Mouse (Mus musculus): ENCODE data around the gene Smurf2. TPM values are rescaled to one million over a fixed set of nuclear protein-coding genes. Genes with fewer than 3 reads are reported as not detected.

Smurf2 gene
- total RNA-seq, 2 experiments from 2014 or later: 36.1 to 37.0 TPM

DNA sequence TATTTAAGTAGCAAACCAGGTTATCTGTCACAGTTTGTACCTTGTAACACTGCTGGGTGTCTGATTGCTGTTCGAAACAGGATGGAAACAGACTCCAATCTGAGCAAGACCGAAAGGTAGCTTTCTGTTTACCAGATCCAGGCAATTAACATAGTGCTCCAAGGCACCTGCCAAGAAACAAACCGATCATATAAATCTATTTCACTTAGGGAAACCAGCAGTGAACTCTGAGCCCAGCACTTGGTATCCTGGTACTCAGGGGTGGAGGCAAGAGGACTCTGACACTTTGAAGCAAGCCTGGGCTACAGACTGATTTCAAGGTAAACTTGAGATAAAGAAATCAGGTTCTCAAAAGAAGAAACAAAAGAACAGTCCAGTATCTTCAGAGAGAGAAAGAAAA is 143.1 kb downstream of the Smurf2 start:
- DNase-seq: no peak

GRCm38 (mm10) chr11:106776960-106777359 is 143.6 kb downstream of the Smurf2 start:
- no peak for DNase-seq

- no peak for DNase-seq
Measured at GRCm38 (mm10) chr11:106773061-106773460, 147.5 kb downstream of the Smurf2 start.

DNA sequence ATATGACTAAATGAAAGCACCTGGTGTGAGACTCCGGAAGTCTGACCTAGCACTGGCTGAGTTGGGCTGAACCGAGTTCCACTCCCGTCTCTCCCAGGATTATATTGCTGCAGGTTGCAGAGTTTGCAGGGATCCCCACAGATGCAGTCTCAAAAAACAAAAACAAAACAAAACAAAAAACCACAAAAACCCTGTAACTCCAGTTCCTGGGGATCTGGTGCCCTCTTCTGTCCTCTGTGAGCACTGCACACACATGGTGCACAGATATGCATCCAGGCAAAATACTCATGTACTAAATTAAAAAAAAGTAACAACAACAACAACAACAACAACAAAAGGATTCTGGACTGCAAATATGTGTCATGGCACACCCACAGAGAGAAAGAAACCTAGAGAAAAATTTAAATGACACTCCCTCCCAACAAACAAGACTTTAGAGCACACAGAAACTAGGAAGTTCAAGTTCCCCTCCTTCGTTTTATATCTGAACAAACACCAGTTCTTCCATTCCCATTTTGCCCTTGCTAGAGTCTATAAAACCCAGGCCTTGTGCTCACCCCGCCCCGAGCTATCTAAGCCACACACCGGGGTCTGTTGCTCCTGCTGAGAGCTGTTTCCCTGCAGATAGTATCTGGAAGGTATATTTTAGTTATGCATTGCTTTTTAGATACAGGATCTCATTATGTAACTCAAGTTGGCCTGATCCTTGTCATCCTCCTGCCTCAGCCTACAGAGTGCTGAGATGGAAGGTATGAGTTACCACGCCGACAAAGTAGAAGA is 150.1 kb downstream of the Smurf2 start:
- no peak for DNase-seq

Small RNA genes within 50 kb of the gene (microRNA-seq; reads per million reads assigned to microRNA genes)
- gene Gm25994: 0 to 0.38 reads per million in 2 experiments
- 0.38 to 1.6 reads per million in 2 experiments for gene Gm27322
- gene Mir3064: 14.0 to 17.4 reads per million in 2 experiments

Other genes with a start within 250 kb of the Smurf2 start
- gene Pecam1, start 170.1 kb downstream of the Smurf2 start, total RNA-seq (2021): 100 to 1,000 TPM in 1 of 2 experiments, 10 to 100 TPM in 1; 91.5 to 105 TPM
- 1 to 10 TPM in 1 of 2 experiments, under 1 TPM in 1; 0.54 to 1.7 TPM for gene Milr1, start 169.5 kb downstream of the Smurf2 start, total RNA-seq (2021)
- gene Polg2, start 141.2 kb downstream of the Smurf2 start, total RNA-seq (2021): 1 to 10 TPM; 3.5 to 4.6 TPM
- 100 to 1,000 TPM; 291 to 328 TPM for gene Ddx5, start 131.5 kb downstream of the Smurf2 start, total RNA-seq (2021)
- gene Cep95, start 131.5 kb downstream of the Smurf2 start, total RNA-seq (2021): 1 to 10 TPM; 3.8 to 5.3 TPM
- 10 to 100 TPM; 70.1 to 72.1 TPM for gene Kpna2, start 78.8 kb upstream of the Smurf2 start, total RNA-seq (2021)
- gene 1810010H24Rik, start 105.0 kb upstream of the Smurf2 start, total RNA-seq (2021): 1 to 10 TPM; 1.4 to 3.7 TPM
- 10 to 100 TPM; 27.9 to 31.3 TPM for gene Bptf, start 211.4 kb upstream of the Smurf2 start, total RNA-seq (2021)

All from heart, adult 18-20 months (tissue).